Mouse (Mus musculus) mouse trophoblast stem cell (cell line): Measurements from ENCODE around the gene Sap30.
"Not testable (repeated sequence)": the region's sequence is repeated elsewhere in the genome, so short reads cannot be mapped to it uniquely, and the experiment has no call there.

Experiments used
- in situ Hi-C, 2 experiments: fragments of 300-500 bp; cut with MseI, MboI; formaldehyde crosslinking; loops; 2 replicates in 1 of 2; 3 replicates in 1 of 2; pipeline ENCODE4 v1.15.1; 2025

Sap30 gene

GRCm38 (mm10) chr8:57498847-57499511 is 11.3 kb upstream of the Sap30 start:
- in situ Hi-C loops, result no loop called here

- in situ Hi-C loops, result no loop called here
These were observed 10.8 kb upstream of the Sap30 start for GRCm38 (mm10) chr8:57498494-57498846.

- in situ Hi-C loops, result no loop called here
These were observed 4.2 kb upstream of the Sap30 start for GRCm38 (mm10) chr8:57491873-57492272.

- in situ Hi-C loops, result no loop called here
These were observed 2.2 kb upstream of the Sap30 start for GRCm38 (mm10) chr8:57489896-57490295.

- in situ Hi-C loops, result no loop called here
These were observed 1.7 kb upstream of the Sap30 start for GRCm38 (mm10) chr8:57489366-57489765.

GRCm38 (mm10) chr8:57488312-57488765 is 679 bp upstream of the Sap30 start:
- in situ Hi-C loops, result no loop called here

- in situ Hi-C loops, result no loop called here
These were observed 894 bp downstream of the Sap30 start for GRCm38 (mm10) chr8:57486491-57487440.

- in situ Hi-C loops, result no loop called here
These were observed 7.1 kb downstream of the Sap30 start for GRCm38 (mm10) chr8:57480606-57481005.

- in situ Hi-C loops, result no loop called here
These were observed 8.0 kb downstream of the Sap30 start for GRCm38 (mm10) chr8:57479700-57480099.

DNA sequence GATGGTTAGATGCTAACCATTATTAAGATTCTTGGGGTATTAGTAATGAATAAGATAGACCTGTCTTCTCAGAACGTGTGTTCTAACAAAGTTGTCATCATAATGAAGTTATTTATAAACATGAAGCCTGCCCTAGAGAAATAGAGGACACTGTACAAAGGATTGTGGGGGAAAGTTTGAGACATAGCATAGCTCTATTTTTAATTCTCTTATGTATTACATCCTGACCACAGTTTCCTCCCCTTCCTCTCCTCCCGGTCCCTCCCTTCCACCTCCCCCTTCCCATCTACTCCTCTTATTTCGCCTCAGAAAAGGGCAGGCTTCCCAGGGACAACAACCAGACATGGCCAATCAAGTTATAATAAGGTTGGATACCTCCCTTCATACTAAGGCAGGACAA is 9.3 kb downstream of the Sap30 start:
- in situ Hi-C loops, result no loop called here

DNA sequence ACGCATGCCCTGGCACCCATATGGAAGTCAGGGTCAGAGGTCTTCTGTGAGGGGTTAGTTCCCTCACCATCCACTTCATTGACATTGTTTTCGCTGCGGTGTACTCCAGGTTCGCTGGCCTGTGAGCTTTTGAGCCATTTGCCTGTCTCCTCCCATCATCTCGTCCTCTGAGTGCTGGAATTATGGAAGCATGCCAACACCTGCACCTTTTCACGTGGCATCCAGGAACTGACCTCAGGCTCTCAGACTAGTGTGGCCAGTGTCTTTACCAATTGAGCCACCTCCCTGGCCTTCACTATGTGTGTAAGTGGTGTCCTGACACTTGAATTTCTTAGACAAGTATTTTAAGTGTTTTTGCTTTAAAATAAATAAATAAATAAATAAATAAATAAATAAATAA is 13.9 kb downstream of the Sap30 start:
- in situ Hi-C loops, result no loop called here

DNA sequence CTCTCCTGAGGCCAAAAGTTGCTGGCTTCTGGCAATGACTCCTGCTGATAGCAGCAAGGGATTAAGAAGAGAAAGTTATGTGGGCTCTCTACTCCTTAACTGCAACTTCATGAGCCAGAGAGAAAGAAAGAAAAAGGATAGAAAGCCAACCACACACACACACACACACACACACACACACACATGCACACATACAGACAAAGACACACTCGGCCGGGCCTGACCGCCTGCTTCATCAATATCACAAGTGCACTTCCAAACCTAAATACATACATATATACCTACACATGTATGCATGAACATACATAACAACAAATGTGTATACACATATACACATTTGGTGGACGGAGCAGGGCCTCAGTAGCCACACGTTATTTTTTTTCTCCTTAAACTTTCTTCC is 16.8 kb downstream of the Sap30 start:
- in situ Hi-C loops, result no loop called here

GRCm38 (mm10) chr8:57468624-57469023 is 19.0 kb downstream of the Sap30 start:
- in situ Hi-C loops, result no loop called here

- in situ Hi-C loops, result no loop called here
These were observed 23.9 kb downstream of the Sap30 start for GRCm38 (mm10) chr8:57463757-57464156.

DNA sequence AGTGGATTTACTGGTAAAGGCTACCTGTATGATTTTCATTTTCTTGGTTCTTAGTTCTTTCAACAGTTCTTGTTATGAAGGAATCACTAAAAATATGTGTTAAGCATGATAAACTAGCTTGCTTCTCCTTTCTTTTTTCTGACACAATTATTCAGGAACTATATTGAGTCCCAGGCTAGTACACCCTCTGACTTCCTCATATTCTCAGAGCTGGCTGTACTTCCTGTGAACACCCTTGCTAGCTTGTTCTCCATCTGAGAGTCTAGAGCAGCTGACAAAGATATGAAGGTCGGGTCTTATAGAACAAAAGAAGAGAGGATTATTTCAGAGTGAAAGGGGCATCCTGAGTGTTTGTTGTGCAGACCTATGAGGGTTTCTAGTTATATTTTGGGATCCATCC is 24.8 kb downstream of the Sap30 start:
- in situ Hi-C loops, result no loop called here

DNA sequence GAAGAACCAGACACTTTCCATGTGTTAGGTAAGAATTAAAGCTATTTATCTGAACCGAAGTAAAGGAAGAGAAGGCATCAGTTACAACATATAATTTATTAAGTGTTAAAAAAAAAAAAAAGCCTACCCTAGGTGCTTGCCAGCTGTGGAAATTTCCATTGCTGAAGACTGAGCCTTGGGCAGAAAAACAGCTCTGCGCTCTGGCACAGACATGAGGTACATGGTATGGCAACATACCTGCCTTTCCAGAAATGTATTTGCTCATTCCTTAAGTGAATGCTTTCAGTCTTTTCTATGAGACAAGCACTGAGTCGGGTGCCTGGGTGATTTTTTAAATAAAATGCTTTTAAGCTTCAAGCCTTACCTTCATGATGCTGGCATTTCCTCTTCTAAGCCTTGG is 29.7 kb downstream of the Sap30 start:
- in situ Hi-C loops, result no loop called here

DNA sequence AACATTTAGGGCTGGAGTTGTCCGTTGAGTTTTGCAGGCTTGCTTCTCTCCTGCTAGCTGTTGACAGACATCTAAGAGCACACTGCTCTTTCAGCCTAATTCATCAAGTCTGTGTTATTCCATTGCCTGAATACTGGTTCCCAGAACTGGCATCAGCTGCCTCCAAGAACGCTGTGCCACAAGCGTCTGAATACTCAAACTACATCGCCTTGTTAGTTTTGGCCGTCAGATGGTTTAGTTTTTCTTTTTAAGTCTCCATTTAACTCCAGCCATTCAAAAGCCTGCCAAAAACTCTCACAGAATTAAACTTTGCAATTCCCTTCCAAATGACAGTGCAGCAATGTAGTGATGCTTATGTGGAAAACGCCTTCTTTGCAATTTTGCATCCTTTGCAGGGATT is 30.5 kb downstream of the Sap30 start:
- in situ Hi-C loops, result no loop called here

DNA sequence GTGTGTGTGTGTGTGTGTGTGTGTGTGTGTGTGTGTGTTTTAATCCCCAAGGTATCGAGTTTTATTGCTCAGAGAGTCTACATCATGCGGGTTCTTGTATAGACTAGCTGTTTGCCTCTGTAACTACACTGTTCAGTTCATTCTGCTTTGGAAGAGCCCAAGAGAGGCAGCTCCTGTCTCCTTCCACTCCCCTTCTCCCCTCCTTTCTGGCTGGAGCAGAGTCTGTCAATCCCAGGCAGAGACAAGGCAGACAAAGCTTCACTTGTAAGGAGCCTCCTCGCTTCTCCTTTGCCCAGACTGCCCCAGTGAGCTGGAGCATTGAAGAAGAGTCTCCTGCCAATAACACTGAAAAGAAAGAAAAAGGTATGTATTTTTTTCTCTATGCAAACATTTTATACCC is 31.9 kb downstream of the Sap30 start, which contains the start of gene Scrg1:
Gene Scrg1, plus strand, starts transcription at position 159 of the 400 bp plus-strand sequence.
- in situ Hi-C loops, result no loop called here

- in situ Hi-C loops, result no loop called here
These were observed 34.3 kb downstream of the Sap30 start for GRCm38 (mm10) chr8:57453361-57453760.

DNA sequence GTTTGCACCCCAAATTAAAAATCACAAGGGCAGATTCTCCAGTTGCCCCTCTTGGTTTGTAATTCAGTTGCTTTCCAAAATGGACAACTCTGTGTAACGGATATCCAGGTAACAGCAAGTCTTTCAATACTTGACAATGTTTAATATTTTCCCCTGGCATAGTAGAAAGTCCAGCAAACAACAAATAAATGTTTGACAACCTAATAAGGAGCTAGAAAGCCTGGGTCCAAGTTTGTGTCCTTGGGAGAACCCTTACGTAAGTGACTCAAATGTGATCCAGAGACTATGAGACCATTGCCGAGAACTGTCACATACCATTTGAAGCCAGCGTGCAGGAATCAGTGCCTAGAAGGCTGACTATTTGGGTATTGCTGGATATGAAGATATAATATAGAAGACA is 35.8 kb downstream of the Sap30 start:
- in situ Hi-C loops, result no loop called here

- in situ Hi-C loops, result no loop called here
These were observed 36.9 kb downstream of the Sap30 start for GRCm38 (mm10) chr8:57450726-57451125.

- in situ Hi-C loops, result not testable (repeated sequence)
These were observed 41.8 kb downstream of the Sap30 start for GRCm38 (mm10) chr8:57445901-57446300.

- in situ Hi-C loops, result no loop called here
These were observed 44.4 kb downstream of the Sap30 start for GRCm38 (mm10) chr8:57443289-57443688.
